Mouse (Mus musculus): ENCODE results near the gene Klhl28.
A peak's percentile ranks its signal among the peaks of the same experiment; 100 is the strongest.

- TF ChIP-seq CTCF (IDR thresholded peaks at IDR 0.05; ENCODE audit: low read depth, low read length) (no peak), TAL1 (conservative IDR thresholded peaks at IDR 0.05; ENCODE audit: low read depth, low read length) (0 out of 2 replicates have a peak, but pooled peaks have one; percentile 25), GATA1 (IDR thresholded peaks at IDR 0.05; ENCODE audit: borderline replicate concordance, low read length) (no peak)
These were observed 10.2 kb upstream of the Klhl28 start for GRCm38 (mm10) chr12:64975558-64975957.
